Mouse (Mus musculus) pancreas, adult 10 weeks (tissue): Measurements from ENCODE around the gene Mfsd11. TPM values are rescaled to one million over a fixed set of nuclear protein-coding genes. Genes with fewer than 3 reads are reported as not detected.

Source experiments
- polyA plus RNA-seq: library from polyadenylated mRNA; stranded (reverse); fragments of 350-450 nt; fragmentation: Illumina TruSeq; extraction: RNeasy Lipid Tissue Mini Kit (QIAGEN cat#74804); gene quantifications from one replicate; pipeline ENCODE4 v1.2.3, GENCODE M21; 2015; ENCODE audit warnings: low read depth, low replicate concordance; ENCODE audit not compliant: insufficient read depth

Gene Mfsd11
- 12.7 TPM for polyA plus RNA-seq

GRCm38 (mm10) chr11:116852291-116852890 is at the start of gene Mfsd11:
Mfsd11 (plus strand) TSS chr11:116852440.

GRCm38 (mm10) chr11:116827534-116828165 is 24.6 kb upstream of the Mfsd11 start, which contains the start of gene Mxra7:
Mxra7 (minus strand) TSS chr11:116828046.

GRCm38 (mm10) chr11:116843261-116844233 is 8.7 kb upstream of the Mfsd11 start, which contains the start of the genes Mettl23 and Jmjd6:
Mettl23 (plus strand) TSS chr11:116843278.
Jmjd6 (minus strand) TSS chr11:116843449.

GRCm38 (mm10) chr11:116852891-116853511 is 761 bp downstream of the Mfsd11 start, which contains the start of gene Srsf2:
Srsf2 (minus strand) TSS chr11:116853094.

DNA sequence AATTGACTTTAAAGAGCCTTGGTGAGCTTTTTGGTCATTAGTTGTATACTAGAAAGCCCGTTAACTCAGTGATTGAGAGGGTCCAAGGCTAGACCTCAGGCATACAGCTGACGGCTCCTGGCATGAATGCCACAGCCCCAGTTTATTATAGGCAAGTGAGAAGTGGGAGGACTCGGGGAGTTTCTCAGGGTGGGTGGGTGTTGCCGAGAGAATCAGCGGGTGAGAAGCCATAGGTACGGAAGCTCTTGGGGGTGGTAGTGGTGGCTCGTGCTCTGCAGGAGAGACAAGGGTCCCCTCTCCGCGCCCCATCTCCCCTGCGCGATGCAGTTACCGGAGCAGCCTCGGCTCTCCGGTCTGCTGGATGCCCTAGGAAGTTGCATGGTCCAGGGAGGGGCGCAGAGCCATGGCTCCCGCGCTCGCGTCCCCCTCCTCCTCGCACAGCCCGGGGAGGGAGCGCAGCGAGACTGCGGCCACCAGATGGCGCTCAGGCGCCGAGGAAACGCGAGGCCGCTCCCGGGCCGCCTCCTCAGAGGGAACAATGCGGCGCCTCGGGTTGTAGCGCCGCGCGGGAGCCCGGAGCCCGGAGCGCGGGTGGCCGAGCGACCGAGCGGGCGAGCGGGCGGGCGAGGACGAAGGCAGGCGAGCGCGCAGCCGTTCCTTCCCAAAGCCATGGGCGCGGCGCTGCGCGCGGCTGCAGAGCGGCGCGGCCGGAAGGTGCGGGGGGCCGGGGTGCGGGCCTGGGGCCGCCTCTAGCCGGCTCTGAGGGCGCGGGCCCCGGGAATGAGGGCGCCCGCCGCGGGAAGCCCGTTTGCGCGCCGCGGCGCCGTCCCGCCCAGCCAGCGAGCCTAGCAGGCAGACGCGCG is 66.3 kb downstream of the Mfsd11 start, which contains the start of gene Mgat5b:
TSS of gene Mgat5b (plus strand) at position 541 of the 863 bp plus-strand sequence.

Other genes starting within 250 kb of the Mfsd11 start
- 5.8 TPM for gene Rhbdf2, start 225.4 kb upstream of the Mfsd11 start, polyA plus RNA-seq
- not detected for gene Prcd, start 198.9 kb upstream of the Mfsd11 start, polyA plus RNA-seq
- gene Cygb, start 198.1 kb upstream of the Mfsd11 start, polyA plus RNA-seq: 17.1 TPM
- not detected for gene St6galnac1, start 76.9 kb upstream of the Mfsd11 start, polyA plus RNA-seq
- gene Mxra7, start 24.4 kb upstream of the Mfsd11 start, polyA plus RNA-seq: 11.7 TPM
- gene Mettl23, start 9.2 kb upstream of the Mfsd11 start, polyA plus RNA-seq: 13.9 TPM
- gene Jmjd6, start 9.0 kb upstream of the Mfsd11 start, polyA plus RNA-seq: 16.5 TPM
- 191 TPM for gene Srsf2, start 654 bp downstream of the Mfsd11 start, polyA plus RNA-seq
- not detected for gene Mgat5b, start 66.4 kb downstream of the Mfsd11 start, polyA plus RNA-seq